Mouse (Mus musculus): ENCODE results near the gene Fancd2.

Gene Fancd2

DNA sequence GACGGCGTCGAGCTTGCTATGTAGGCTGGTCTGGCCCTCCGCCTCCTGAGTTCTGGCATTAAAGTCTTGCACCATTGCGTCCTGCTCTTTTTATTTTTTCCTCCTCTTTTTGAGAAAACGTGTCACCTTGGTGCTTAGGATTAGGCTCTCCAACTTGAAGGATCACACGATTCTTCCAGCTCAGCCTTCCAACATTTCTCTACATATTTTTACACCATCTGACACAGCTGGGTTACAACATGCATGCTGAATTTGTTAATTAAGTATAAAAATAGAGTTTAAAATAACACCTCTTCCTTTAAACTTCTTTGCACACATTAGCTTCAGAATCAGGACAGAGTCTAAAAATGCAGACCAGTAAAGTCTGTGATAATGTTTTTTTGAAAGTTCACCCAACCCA lies 77.8 kb downstream of the Fancd2 start:
- no peak for DNase-seq (ENCODE audit: low spot score in 2 of 2)

DNA sequence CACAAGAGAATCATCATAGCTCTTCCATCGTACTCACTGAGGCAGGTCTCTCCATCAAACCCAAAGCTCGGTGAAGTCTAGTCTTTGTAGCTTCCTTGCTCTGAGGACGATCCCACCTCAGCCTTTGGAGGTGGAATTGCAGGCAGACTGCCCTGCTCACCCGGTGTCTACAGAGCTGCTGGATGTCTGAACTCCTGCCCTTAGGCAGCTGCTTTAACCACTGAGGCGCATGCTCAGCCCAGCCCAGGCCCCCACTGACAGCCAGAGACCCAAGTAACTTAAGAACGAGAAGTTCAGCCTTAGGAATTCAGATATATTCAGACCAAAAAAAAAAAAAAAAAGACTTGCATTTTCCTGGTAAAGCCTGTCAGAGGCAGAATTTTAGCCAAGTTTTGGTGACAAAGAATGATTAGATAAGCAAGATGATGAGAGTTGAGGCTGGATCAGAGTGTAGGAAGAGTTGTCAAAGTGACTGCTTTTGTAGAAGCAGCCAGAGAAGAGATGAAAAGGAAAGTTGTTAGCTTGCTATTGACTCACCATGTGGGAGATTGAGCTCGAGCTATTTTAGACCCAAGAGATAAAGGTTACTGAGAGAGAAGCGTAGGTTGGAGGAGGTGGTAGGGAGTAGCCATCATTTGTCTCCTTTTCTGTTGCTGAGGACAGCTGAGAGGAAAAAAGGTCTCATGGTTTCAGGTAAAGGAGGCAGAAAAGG lies 80.9 kb downstream of the Fancd2 start:
- DNase-seq (ENCODE audit: low spot score in 2 of 2) = no peak

DNA sequence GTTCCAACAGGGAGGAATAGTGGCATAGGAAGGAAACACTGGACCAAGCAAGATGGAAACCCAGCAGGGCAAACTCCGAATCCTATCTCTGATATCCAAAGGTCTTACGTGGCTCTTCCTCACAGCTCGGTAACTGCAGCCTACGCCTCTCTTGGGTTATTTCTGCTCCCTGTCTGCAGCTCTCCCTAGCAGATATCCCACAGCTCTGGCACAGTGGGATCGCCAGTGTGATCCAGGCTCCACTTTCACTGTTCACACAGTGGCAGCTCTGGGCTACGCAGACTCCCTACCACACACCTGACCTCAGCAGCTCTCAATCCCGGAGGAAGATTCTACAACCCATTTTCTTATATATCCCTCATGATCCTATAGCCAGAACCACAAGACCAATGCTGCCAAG lies 82.7 kb downstream of the Fancd2 start:
- DNase-seq (ENCODE audit: low spot score in 2 of 2) = no peak

DNA sequence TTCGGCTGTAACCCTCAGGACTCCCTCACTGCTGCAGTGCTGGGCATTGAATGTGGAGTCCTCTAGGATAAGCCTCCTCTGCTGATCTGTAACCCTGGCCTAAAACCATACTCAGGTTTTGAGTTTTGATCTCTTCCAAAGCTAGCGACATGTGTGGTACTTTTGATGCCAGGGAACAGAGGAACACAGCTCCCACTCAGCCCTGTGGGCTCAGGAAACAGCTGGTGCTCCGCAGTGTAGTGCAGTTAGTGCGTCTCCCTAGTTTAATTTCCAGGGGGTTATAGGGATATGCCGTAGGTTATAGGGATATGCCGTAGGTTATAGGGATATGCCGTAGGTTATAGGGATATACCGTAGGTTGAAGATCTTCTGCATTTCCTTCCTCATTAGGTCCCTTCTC lies 83.5 kb downstream of the Fancd2 start:
- DNase-seq (ENCODE audit: low spot score in 2 of 2) = no peak

DNA sequence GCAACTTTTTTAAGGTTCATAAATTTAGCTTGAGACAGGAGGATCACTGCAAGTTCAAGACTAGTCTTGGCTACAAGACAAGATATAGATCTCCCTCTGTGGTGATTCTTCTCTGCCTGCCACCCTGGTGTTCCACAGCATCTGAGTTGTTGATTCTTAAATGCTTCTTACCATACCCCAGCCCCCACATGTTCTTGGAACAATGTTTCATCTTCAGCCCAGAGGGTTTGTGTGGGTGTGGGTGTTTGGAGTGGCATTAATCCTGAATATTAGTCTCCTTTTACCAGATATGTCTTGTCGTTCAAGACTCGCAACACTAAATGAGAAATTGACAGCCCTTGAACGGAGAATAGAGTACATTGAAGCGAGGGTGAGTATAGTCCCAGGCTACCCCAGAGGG lies 84.0 kb downstream of the Fancd2 start:
- no peak for DNase-seq (ENCODE audit: low spot score in 2 of 2)

DNA sequence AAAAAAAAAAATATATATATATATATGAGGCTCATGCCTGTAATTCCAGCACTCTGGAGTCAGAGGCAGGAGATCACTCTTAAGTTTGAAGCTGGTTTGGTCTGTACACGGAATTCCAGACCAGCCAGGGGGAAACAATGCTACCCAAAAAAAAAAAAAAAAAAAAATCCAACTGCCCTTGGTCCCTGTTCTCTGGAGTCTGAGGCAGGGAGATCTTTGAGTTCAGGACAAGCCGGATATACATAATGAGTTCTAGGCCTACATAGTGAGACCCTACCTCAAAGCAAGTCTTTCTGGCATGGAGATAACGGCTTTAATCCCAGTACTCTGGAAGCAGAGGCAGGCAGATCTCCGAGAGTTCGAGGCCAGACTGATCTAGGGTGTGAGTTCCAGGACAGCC lies 91.9 kb downstream of the Fancd2 start:
- DNase-seq (ENCODE audit: low spot score in 2 of 2) = no peak

DNA sequence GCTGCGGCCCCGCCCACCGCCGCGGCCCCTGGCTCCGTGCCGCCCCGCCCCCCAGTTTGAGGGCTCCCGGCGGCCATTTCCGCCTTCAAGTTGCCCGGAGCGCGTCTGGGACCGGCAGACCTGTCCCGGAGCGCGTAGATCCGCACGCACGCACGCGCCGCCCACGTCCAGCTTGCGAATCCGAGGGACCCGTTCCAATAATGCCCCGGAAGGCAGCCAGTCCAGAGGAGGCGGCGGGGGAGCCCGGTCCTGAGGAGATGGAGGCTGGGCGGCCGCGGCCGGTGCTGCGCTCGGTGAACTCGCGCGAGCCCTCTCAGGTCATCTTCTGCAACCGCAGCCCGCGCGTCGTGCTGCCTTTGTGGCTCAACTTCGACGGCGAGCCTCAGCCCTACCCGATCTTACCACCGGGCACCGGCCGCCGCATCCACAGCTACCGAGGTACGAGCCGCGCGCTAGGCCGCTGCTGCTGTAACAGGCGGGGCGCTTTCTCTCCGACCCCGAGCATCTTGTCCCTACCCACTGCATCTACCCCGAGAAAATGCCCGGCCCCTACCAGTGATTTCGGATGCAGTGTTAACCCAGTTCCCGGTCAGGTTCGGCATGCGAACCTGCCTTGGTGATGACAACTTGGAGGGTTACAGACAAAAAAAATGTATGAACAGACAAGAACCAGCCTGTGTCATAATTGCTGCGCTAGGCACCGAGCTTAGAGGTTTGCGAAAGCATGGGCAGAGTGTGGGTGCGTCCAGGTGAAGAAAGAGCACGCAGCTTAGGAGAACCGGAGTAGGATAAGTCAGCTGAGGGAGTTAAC lies 92.7 kb downstream of the Fancd2 start, which contains the start of gene Vhl:
TSS of gene Vhl (plus strand) at position 19 of the 811 bp plus-strand sequence.
- DNase-seq (ENCODE audit: low spot score in 2 of 2) = peak; percentile 84 to 95

DNA sequence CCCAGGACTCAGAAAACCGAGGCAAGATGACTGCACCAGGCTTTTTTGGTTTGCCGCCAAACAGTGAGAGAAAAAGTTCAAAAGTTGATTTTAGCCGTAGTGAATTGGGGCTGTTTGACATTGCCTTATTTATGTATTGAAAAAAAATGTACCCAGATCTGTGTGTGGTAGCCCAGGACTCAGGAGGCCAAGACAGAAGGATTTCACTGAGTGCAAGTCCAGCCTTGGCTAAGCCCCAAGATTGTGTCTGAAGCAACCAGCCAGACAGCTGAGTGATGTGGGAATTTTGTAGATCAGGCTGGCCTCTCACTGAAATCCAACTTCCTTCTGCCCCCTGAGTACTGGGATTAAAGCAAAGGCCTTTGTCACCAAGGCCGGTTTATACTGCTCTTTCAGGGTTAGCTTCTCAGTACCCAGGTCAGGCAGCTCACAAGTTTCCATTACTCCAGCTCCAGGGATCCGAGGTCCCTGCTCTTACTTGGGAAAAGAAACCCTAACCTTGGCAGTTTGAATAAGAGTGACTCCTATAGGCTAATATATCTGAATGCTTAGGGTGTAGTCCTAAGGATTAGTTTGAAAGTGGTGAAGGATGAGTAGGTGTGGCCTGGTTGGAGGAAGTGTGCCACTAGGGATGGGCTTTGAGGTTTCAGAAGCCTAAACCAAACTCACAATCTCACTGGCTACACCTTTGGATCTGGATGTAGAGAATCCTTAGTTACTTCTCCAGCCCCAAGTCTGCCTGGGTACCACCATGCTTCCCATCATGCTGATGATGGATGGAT lies 93.7 kb downstream of the Fancd2 start:
- no peak for DNase-seq (ENCODE audit: low spot score in 2 of 2)

DNA sequence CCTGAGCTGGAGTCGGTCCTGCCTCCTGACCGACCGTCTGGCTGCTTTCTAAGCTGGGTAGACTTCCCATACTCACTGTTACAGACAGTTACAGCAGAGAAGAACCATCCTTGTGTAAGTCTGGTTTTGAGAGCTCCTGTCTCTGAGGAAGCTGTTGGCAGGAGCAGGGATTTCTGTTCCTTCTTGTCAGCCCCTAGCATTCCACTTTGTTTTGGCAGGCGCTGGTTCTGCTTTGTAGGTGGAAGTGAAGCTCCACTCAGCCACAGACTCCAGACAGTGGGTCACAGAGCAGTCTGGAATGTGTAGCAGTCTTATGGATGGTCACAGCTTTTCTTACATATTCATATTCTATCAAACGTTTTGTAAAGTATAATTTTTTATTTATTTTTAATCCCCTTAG lies 98.8 kb downstream of the Fancd2 start:
- DNase-seq (ENCODE audit: low spot score in 2 of 2) = no peak

DNA sequence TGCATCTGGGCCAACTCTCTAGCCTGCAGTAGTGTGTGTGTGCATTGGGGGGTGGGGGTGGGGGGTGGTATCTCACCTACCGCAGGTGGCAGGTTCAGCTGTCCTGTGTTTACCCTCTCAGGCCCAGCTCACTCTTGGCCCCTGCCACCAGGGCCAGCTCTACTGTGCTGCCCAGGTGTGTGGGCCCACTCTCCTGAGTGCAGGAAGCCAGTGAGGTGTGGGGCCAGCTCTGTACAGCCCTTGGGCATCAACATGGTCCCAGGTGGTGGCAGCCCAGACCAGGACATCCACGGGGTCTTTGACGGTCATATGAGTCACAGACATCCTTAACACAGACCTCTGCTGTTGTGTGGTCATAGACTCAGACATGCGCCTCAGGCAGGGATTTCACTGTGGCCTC lies 101.4 kb downstream of the Fancd2 start:
- no peak for DNase-seq (ENCODE audit: low spot score in 2 of 2)

DNA sequence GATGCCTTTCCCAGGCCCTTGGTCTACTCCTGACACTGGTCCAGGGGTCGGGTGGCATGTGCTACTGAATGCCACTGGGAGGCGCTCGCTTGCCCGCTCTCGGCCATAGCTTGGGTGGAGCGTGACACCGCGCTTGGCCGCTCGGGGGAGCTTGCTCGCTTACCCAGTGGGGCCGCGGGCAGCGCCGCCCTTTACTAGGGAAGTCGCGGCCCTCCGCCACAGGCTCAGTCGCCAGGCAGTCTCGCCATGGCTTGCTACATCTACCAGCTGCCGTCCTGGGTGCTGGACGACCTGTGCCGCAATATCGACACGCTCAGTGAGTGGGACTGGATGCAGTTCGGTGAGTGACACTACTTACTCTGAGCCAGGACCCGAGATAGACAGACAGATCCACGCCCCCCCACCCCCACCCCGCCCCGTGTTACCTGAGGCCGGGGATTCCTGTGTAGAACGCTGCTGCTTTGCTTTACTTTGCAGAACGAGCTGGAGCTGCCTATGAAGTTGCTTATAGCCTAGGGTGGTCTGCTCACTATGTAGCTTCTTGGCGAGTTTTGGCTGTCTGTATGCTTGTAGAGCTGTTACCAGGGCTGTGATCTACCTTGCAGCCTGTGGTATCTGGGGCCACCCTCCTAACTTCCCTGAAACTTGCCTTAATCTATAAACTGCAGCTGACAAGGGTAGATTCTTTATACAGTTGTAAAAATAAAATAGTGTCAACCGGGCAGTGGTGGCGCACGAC lies 107.0 kb downstream of the Fancd2 start, which contains the start of gene Irak2:
TSS of gene Irak2 (plus strand) at position 166 of the 739 bp plus-strand sequence.
- DNase-seq (ENCODE audit: low spot score in 2 of 2) = peak; percentile 95 to 98

DNA sequence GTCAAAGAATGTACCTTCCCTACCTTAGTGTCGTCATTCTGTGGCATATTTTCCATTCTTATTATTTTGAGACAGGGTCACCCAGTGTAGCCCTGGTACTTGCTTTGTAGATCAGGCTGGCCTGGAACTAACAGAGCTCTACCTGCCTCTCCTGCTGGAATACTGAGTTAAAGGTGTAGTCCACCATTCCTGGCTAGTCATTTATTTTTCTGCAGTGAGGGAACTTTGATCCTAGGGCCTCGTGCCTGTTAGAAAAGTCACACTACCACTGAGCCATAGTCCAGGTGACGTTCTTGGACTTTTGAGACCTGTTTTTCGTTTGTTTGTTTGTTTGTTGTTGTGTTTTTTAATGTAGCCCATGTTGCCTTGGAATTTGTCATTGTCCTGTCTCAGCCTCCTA lies 107.7 kb downstream of the Fancd2 start:
- DNase-seq (ENCODE audit: low spot score in 2 of 2) = no peak

DNA sequence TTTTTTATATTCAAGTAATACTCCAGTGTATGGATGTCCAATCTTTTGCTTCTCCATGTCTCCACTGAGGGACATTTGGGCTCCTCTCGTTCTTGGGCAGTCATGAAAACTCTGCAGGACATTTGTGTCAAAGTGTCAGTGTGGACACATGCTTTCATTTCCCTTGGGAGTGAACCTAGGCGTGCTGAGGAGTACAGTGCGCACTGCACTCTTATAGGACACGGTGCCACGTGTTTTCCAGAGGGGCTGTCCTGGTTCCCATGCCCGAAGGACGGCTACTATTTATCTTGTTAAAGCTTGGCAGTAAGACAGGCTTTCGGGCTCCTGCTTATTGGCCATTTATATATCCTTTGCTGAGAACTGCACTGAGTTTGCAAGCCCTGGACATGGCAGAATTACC lies 111.1 kb downstream of the Fancd2 start:
- no peak for DNase-seq (ENCODE audit: low spot score in 2 of 2)

DNA sequence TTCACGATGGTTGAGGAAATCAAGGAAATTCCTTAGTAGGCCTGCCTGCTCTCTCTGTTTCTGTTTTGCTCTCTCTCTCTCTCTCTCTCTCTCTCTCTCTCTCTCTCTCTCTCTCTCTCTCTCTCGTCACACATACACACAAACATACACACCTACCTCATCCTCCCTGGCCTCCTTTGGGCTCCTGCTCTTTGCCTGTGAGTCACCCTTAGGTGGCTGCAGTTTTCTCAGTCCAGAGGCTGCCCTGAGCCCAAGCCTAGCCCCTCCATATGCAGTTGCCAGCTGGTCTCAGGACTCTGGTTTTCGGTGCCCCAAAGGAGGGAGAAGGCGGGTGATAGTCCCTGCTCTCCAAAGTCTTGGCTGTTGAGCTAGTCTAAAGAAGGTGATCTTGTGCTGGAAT lies 111.5 kb downstream of the Fancd2 start:
- DNase-seq (ENCODE audit: low spot score in 2 of 2) = no peak

DNA sequence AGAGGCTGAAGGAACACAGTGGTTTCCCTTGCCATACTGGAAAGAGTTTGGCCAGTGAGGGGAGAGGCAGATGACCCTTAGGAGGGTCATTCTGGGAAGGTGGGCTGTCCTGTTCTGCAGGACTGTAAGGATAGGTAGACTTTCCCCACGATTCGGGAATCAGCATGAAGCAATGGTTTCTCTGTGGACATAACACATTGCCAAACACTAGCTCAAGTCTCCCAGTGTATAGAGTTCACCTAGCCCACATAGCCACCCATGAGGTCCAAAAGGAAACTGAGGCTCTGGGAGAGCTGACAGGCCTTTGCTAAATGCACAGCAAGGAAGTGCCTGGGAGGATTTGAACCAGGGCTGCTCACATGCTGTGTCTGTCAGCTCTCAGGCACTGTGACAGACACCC lies 112.5 kb downstream of the Fancd2 start:
- no peak for DNase-seq (ENCODE audit: low spot score in 2 of 2)

DNA sequence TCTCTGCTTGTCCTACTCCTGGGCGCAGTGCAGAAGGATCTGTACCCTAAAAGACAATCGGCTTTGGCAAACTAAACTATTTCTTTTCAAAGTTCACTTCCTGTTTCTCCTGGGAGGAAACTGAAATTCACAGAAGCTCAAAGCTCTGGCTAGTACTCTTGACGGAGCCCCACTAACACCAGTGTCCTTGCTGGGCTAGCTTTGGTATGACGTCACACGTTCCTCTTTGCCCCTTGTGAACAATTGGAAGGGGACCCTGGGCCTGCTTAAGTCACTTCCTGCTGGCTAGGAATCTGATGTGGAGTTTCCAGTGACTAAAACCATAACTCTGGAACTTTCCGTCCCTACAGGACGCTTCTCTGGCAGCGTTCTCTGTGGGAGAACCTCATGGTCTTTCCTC lies 113.3 kb downstream of the Fancd2 start:
- no peak for DNase-seq (ENCODE audit: low spot score in 2 of 2)

All from spleen, postnatal 4 days (tissue).